Mouse (Mus musculus): ENCODE results near the gene Eya2. TPM values are rescaled to one million over a fixed set of nuclear protein-coding genes. Genes with fewer than 3 reads are reported as not detected.

Eya2 gene
- polyA plus RNA-seq, 1 experiment from 2014 or later, result 6.9 TPM

DNA sequence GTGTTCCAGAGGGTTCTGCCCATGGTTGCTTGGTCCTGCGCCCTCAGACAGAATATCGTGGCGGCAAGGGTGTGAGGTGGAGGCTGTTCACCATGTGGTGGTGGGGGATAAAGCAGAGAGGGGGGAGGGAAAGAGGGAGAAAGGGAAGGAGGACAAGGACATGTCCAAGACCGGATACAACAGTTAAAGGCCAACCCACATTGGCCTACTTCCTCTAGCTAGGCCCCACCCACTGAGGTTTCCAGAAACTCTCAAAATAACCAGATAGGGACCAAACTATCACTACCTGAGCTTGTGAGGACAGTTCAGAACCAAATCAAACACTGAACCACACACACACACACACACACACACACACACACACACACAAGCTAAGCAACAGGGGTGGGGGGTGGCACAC is 157.9 kb downstream of the Eya2 start:
- 91% methylated on average over 4 of the region's 4 CpGs for whole genome bisulfite sequencing
- H3K36me3 ChIP-seq, result no peaks in the 10 kb centered on the region
- H3K9me3 ChIP-seq (replicated peaks), result no peaks in the 10 kb centered on the region
- no peak overlapping the region for H3K4me2 ChIP-seq
- H3K9ac ChIP-seq, result no peak overlapping the region
- H3K4me1 ChIP-seq, result peaks cover 9% of the 10 kb centered on the region
- no peak overlapping the region for H3K4me3 ChIP-seq (replicated peaks)
- ATAC-seq (replicated peaks; ENCODE audit: low FRiP score), result no peak
- peaks cover 5% of the 10 kb centered on the region for H3K27me3 ChIP-seq
- no peak overlapping the region for H3K27ac ChIP-seq

DNA sequence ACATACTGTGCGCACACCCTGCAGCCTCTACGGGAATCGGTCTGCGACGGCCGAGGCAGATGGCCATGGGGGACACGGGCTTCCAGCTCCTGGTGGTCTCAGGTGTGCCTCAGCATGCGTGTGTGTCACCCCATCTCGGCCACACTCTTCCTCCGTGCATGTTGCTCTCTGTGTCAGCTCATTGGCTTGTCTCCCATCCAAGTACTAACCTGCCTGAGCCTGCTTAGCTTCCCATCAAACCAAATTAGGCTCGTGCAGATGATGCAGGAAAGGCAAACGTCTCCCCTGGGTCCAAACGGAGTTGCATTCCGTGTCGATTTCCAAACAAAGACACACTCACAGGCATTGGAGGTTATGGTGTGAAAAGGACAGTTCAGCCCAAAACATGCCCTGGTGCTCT is 163.0 kb downstream of the Eya2 start:
- H3K4me2 ChIP-seq, result no peak overlapping the region
- no peaks in the 10 kb centered on the region for H3K9me3 ChIP-seq (replicated peaks)
- no peaks in the 10 kb centered on the region for H3K36me3 ChIP-seq
- H3K4me3 ChIP-seq (replicated peaks), result no peak overlapping the region
- ATAC-seq (replicated peaks; ENCODE audit: low FRiP score), result no peak
- no peak overlapping the region for H3K27ac ChIP-seq
- no peak overlapping the region for H3K9ac ChIP-seq
- peaks cover 25% of the 10 kb centered on the region for H3K4me1 ChIP-seq
- 66% methylated on average over 15 of the region's 15 CpGs for WGBS
- no peaks in the 10 kb centered on the region for H3K27me3 ChIP-seq

DNA sequence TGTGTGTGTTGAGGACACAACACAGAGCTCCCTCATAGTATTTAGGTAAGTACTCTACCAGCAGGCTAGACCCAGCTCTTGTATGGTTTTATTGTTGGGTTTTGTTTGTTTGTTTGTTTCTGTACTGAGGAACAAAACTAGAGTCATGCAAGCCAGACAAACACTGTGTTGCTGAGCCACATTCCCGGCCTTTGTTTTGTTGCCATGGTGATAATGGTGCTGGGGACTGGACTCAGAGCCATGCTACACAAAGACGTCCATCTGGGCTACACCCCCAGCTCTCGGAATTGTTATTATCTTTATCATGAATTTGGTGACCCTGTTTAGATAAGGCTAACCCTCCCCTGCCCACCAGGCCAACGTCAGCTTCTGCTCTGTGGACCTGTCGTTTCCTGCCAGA is 163.7 kb downstream of the Eya2 start:
- ATAC-seq (replicated peaks; ENCODE audit: low FRiP score), result no peak
- Histone ChIP-seq H3K36me3 (no peaks in the 10 kb centered on the region), H3K27me3 (no peaks in the 10 kb centered on the region), H3K9me3 (replicated peaks) (no peaks in the 10 kb centered on the region), H3K9ac (no peak overlapping the region), H3K27ac (peak overlapping the region; percentile 67; the same call in 1 of the 2 replicates), H3K4me2 (no peak overlapping the region), H3K4me3 (replicated peaks) (no peak overlapping the region), H3K4me1 (peaks cover 25% of the 10 kb centered on the region)
- 17% methylated on average over 5 of the region's 5 CpGs for WGBS

DNA sequence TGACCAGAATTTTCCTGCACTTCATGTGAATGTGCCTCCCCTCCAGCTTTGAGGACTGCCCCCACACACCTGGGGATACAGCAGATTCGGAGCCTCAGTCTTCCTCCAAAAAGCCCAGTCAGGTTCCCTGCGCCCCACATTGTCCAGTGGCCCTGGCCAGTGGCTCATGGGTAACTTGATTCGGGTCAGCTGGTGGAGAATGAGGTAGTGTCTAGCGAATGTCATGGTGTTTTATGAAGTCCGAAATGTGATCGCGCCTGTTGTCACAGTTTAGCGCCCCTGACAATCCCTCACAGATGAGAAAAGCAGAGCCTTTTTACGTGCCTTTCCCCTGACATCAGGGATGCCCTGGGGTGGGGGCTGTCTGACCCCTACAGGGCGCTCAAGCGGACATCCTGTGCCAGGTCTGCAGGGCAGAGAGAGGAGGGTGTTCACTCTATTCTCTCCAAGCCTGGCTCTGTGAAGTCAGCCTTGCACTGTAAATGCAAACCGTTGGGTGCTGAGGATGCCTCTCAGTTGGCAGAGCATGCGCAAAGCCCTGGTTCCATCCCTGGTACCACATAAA is 164.7 kb downstream of the Eya2 start:
- H3K4me2 ChIP-seq, result peak overlapping the region; percentile 19
- H3K4me3 ChIP-seq (replicated peaks), result no peak overlapping the region
- H3K4me1 ChIP-seq, result peaks cover 25% of the 10 kb centered on the region
- H3K9me3 ChIP-seq (replicated peaks), result no peaks in the 10 kb centered on the region
- peak overlapping the region; percentile 89 for H3K27ac ChIP-seq
- H3K9ac ChIP-seq, result no peak overlapping the region
- peak; percentile 90 for ATAC-seq (replicated peaks; ENCODE audit: low FRiP score)
- WGBS, result 35% methylated on average over 13 of the region's 13 CpGs
- H3K36me3 ChIP-seq, result no peaks in the 10 kb centered on the region
- H3K27me3 ChIP-seq, result no peaks in the 10 kb centered on the region

DNA sequence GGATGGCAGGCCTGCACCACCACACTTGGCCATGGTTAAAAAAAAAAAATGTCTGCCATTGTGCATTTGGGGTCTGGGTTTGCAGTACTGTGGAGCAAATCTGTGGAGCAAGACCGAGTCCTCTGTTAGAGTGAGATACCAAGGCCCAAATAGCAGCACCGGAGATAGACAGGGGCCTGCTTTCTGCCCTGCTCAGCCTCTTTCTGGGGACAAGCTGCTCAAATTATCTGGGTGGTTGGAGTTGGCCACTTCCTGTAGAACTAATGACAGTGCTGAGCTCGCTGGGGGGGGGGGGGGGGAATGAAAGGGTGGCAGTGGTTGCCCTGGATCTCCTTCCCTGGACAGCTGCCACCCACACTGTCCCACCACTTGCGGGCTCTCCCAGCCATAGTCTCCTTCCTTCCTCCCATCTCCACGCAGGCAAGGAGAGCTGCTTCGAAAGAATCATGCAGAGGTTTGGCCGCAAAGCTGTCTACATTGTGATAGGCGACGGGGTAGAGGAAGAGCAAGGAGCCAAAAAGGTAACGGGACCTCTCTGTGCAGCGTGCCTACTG is 174.1 kb downstream of the Eya2 start:
- Histone ChIP-seq H3K27ac (no peak overlapping the region), H3K9me3 (replicated peaks) (no peaks in the 10 kb centered on the region), H3K36me3 (no peaks in the 10 kb centered on the region), H3K27me3 (no peaks in the 10 kb centered on the region), H3K4me2 (no peak overlapping the region), H3K4me1 (peaks cover 22% of the 10 kb centered on the region), H3K4me3 (replicated peaks) (no peak overlapping the region), H3K9ac (no peak overlapping the region)
- 43% methylated on average over 11 of the region's 11 CpGs for WGBS
- ATAC-seq (replicated peaks; ENCODE audit: low FRiP score), result no peak

DNA sequence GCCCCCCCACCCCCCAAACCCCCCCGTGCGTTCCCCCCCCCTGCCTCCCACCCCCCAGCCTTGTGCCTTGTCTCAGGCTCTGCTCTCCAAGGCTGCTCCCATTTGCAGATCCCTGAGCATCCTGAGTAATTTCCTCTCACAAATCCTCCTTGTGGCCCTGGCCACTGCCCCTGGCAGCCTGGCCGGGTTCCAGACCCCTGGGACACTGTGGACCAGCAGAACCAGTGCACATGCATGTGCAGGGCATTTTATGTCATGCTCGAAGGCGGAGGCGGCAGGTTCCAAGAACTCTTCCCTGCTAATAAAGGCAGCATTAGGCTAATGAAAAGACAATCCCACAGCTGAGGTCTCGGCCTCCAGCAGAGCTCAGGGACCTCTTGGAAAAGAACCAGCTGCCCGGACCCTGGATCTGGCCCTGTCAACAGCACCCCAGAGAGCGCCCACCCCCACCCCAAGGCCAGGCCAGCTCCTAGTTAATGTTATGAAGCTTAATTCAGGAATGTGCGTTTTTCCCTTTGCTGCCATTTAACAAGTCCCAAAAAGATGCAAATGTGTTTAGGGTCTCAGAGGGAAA is 174.6 kb downstream of the Eya2 start:
- Histone ChIP-seq H3K27me3 (no peaks in the 10 kb centered on the region), H3K4me3 (replicated peaks) (no peak overlapping the region), H3K4me1 (peaks cover 22% of the 10 kb centered on the region), H3K36me3 (no peaks in the 10 kb centered on the region), H3K9ac (no peak overlapping the region), H3K4me2 (no peak overlapping the region), H3K9me3 (replicated peaks) (no peaks in the 10 kb centered on the region), H3K27ac (no peak overlapping the region)
- WGBS, result 50% methylated on average over 10 of the region's 10 CpGs
- no peak for ATAC-seq (replicated peaks; ENCODE audit: low FRiP score)

DNA sequence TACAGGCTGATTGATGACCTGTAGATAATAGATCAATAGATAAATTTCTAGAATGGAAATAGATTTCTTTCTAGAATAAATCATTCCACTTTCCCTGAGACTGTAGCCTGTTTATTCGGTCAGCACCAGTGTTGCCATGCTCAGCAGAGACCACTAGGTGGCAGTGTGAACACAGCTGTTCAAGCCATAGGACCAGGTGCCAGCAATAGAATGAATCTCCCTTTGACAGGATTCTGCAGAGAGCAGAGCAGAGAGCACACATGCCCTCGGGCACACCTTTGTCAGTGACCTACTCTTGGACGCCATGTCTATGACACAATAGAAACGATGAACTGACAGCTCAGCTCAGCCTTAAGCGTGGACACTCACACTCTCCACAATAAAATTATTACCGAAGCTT is 184.1 kb downstream of the Eya2 start:
- peak; percentile 53; the same call in 1 of the 2 replicates for ATAC-seq (replicated peaks; ENCODE audit: low FRiP score)
- 20% methylated on average over 6 of the region's 6 CpGs for WGBS
- Histone ChIP-seq H3K4me3 (replicated peaks) (no peak overlapping the region), H3K27me3 (no peaks in the 10 kb centered on the region), H3K4me2 (no peak overlapping the region), H3K27ac (no peak overlapping the region), H3K9me3 (replicated peaks) (no peaks in the 10 kb centered on the region), H3K4me1 (peaks cover 11% of the 10 kb centered on the region), H3K36me3 (peaks cover 26% of the 10 kb centered on the region), H3K9ac (no peak overlapping the region)

DNA sequence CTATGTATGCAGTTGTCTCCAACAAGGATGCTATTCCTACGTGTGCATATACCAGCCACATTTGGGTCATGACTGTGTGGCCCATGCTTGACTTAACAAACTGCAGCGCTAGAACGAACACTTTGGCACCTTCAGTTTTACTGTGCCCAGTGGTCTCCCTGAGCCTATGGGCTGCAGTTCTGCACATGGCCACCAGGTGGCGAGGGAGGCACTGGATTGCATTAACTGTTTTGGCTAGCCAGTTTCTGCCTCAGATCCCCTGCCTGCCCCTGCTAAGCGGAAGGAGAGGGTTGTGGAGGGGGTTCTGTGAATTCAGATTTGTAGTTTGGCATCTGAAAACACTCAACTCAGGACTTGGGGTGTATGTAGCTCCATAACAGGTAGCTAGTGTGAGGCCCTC is 187.5 kb downstream of the Eya2 start:
- H3K4me1 ChIP-seq, result peaks cover 17% of the 10 kb centered on the region
- H3K4me3 ChIP-seq (replicated peaks), result no peak overlapping the region
- H3K36me3 ChIP-seq, result peaks cover 58% of the 10 kb centered on the region
- no peaks in the 10 kb centered on the region for H3K27me3 ChIP-seq
- H3K9ac ChIP-seq, result no peak overlapping the region
- ATAC-seq (replicated peaks; ENCODE audit: low FRiP score), result peak; percentile 14; the same call in 1 of the 2 replicates
- H3K4me2 ChIP-seq, result no peak overlapping the region
- no peak overlapping the region for H3K27ac ChIP-seq
- 32% methylated on average over 5 of the region's 5 CpGs for WGBS
- no peaks in the 10 kb centered on the region for H3K9me3 ChIP-seq (replicated peaks)

DNA sequence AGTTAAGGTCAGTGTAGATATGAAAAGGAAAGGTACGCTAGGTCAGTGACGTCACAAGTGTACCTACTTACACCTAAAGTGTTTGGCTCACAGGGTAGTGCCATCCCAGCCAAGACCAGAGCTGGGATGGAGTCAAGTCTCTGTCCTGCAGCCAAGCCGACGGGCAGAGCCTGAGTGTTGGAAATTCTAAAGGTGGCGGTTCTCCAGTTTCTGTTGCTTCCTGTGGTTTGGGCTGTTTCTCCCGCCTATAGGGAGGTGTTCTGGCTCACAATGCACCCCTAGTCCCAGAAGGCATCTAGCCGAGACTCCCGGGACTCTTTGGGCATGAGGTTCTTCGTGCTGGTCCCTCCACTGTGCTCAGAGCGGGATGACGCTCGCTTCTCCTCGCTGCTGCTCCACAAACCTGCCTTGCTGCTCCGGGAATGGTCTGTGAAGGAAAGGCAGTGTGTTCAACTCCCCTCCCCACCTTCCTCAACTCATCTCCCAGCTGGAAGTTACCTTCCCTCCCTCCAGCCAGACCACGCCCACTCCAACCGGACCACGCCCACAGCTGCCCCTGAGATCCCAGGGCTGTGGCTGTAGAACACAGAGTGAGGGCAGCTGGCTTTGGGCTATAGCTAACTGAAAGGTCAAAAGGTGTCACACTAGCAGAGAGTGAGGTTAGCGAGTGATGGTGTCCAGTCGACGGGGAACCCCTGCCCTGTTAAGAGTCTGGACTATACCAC is 190.6 kb downstream of the Eya2 start:
- Histone ChIP-seq H3K4me1 (peaks cover 21% of the 10 kb centered on the region), H3K36me3 (peaks cover 88% of the 10 kb centered on the region), H3K9ac (no peak overlapping the region), H3K9me3 (replicated peaks) (no peaks in the 10 kb centered on the region), H3K4me2 (no peak overlapping the region), H3K4me3 (replicated peaks) (no peak overlapping the region), H3K27me3 (no peaks in the 10 kb centered on the region), H3K27ac (no peak overlapping the region)
- WGBS, result 90% methylated on average over 20 of the region's 20 CpGs
- no peak for ATAC-seq (replicated peaks; ENCODE audit: low FRiP score)

DNA sequence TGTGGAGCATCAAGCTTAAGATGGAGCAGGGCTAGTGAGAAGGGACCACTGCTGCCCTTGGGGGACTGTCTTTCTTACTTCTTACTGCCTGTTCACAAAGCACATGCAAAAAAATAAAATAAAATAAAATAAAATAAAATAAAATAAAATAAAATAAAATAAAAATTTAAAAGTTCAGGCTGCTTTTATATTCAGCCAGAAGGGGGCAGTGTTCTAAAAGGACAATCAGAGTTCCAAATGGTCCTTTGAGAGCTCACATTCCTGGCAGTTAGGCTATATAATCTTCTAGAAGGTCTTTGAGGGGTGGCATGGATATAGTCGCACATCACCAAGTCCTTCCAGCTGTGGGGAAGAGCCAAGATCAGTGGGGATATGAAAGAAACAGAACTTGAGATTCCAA is 191.6 kb downstream of the Eya2 start:
- H3K4me2 ChIP-seq, result no peak overlapping the region
- H3K4me1 ChIP-seq, result peaks cover 27% of the 10 kb centered on the region
- H3K27me3 ChIP-seq, result no peaks in the 10 kb centered on the region
- no peak overlapping the region for H3K27ac ChIP-seq
- no peak for ATAC-seq (replicated peaks; ENCODE audit: low FRiP score)
- H3K9me3 ChIP-seq (replicated peaks), result no peaks in the 10 kb centered on the region
- no peak overlapping the region for H3K9ac ChIP-seq
- H3K36me3 ChIP-seq, result peaks cover 95% of the 10 kb centered on the region
- WGBS, result 64% methylated on average over 1 of the region's 1 CpGs
- no peak overlapping the region for H3K4me3 ChIP-seq (replicated peaks)

DNA sequence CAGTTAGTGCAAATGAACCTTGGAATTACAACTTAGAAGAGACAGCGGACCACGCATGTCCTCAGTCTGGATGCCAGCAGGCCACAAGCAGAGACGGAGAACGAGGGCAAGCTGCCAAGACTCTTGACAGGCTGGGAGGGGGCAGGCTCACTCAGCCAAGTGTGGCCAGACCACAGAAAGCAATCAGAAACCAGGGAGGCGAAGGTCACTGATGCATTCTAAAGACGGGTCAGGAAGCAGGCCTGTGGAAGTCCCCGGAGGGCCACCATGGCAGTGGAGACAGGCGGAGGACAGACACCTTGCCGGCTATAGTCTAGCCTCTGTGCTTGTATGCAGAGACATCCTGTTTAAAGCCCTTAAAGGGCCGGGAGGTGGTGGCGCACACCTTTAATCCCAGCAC is 193.2 kb downstream of the Eya2 start:
- Histone ChIP-seq H3K36me3 (peaks cover 97% of the 10 kb centered on the region), H3K9ac (no peak overlapping the region), H3K4me1 (peaks cover 25% of the 10 kb centered on the region), H3K4me2 (no peak overlapping the region), H3K27me3 (no peaks in the 10 kb centered on the region), H3K4me3 (replicated peaks) (no peak overlapping the region), H3K27ac (peak overlapping the region; percentile 68), H3K9me3 (replicated peaks) (no peaks in the 10 kb centered on the region)
- ATAC-seq (replicated peaks; ENCODE audit: low FRiP score), result peak; percentile 66
- 29% methylated on average over 11 of the region's 11 CpGs for WGBS

DNA sequence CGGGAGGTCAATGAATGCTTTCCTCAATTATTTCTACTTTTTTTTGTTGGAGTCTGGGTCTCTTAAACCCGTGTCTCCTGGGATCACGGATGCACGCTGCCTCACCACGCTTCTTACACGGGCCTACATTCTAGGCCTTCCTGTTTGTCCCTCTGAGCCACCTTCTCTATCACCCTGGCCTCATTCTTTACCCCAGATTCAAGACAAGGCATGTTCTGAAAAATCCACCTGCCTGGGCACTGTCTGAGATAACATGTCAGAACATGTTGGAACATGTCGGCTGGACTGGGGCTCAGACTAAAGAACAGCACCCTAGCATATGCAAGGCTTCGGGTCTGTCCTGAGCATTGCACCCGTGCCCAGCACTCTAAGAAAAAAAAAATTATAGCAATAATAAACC is 194.0 kb downstream of the Eya2 start:
- H3K4me1 ChIP-seq, result peaks cover 25% of the 10 kb centered on the region
- H3K4me2 ChIP-seq, result no peak overlapping the region
- no peak overlapping the region for H3K4me3 ChIP-seq (replicated peaks)
- no peak overlapping the region for H3K27ac ChIP-seq
- H3K27me3 ChIP-seq, result no peaks in the 10 kb centered on the region
- WGBS, result 94% methylated on average over 9 of the region's 9 CpGs
- H3K9ac ChIP-seq, result no peak overlapping the region
- ATAC-seq (replicated peaks; ENCODE audit: low FRiP score), result no peak
- no peaks in the 10 kb centered on the region for H3K9me3 ChIP-seq (replicated peaks)
- peaks cover 97% of the 10 kb centered on the region for H3K36me3 ChIP-seq

Data from kidney, embryonic 15.5 days (tissue).